Mouse (Mus musculus) adrenal gland, postnatal 10 days (tissue): ENCODE results near the gene G6pc3. TPM values are rescaled to one million over a fixed set of nuclear protein-coding genes. Genes with fewer than 3 reads are reported as not detected.

Experiments
- microRNA-seq: library from miRNA; unstranded; fragments of <30 nt; microRNA quantifications from one replicate; pipeline ENCODE4 v1.2.0, GENCODE M21; 2021
- total RNA-seq, 2 experiments: library from RNA; stranded (reverse); gene quantifications; 2 replicates each; pipeline ENCODE4 v1.2.3; 2021

G6pc3 gene
- total RNA-seq, 2 experiments from 2014 or later, result 72.3 to 74.7 TPM

Small RNA genes lying within 50 kb of the gene (microRNA-seq; reads per million reads assigned to microRNA genes)
- 10.6 reads per million, percentile 18 among the genes with 10 or more reads in this experiment for gene Mir8101

Other genes with a start within 250 kb of the G6pc3 start
- 1 to 10 TPM in 1 of 2 experiments, not detected in 1; 3.0 TPM for gene Sost, start 222.6 kb upstream of the G6pc3 start, total RNA-seq
- gene Cfap97d1, start 205.3 kb upstream of the G6pc3 start, total RNA-seq, result not detected
- gene Dusp3, start 202.6 kb upstream of the G6pc3 start, total RNA-seq, result 10 to 100 TPM; 93.3 to 96.3 TPM
- gene Mpp3, start 161.2 kb upstream of the G6pc3 start, total RNA-seq, result 10 to 100 TPM; 11.8 to 16.0 TPM
- gene Cd300lg, start 148.1 kb upstream of the G6pc3 start, total RNA-seq, result 10 to 100 TPM; 44.1 to 53.0 TPM
- 10 to 100 TPM in 1 of 2 experiments, 1 to 10 TPM in 1; 8.7 to 10.3 TPM for gene Mpp2, start 101.1 kb upstream of the G6pc3 start, total RNA-seq
- not detected for gene Ppy, start 88.3 kb upstream of the G6pc3 start, total RNA-seq
- gene Pyy, start 81.8 kb upstream of the G6pc3 start, total RNA-seq, result not detected
- 1 to 10 TPM; 2.4 to 6.6 TPM for gene Nags, start 44.1 kb upstream of the G6pc3 start, total RNA-seq
- gene Tmem101, start 33.2 kb upstream of the G6pc3 start, total RNA-seq, result 10 to 100 TPM; 13.9 to 14.8 TPM
- gene Lsm12, start 4.3 kb upstream of the G6pc3 start, total RNA-seq, result 10 to 100 TPM; 77.5 to 80.8 TPM
- 100 to 1,000 TPM in 1 of 2 experiments, 10 to 100 TPM in 1; 84.4 to 113 TPM for gene Hdac5, start 40.5 kb downstream of the G6pc3 start, total RNA-seq
- gene BC030867, start 59.3 kb downstream of the G6pc3 start, total RNA-seq, result 1 to 10 TPM; 1.9 to 4.5 TPM
- 1 to 10 TPM; 1.1 to 2.6 TPM for gene Asb16, start 79.1 kb downstream of the G6pc3 start, total RNA-seq
- gene Tmub2, start 95.3 kb downstream of the G6pc3 start, total RNA-seq, result 10 to 100 TPM; 36.6 to 41.1 TPM
- gene Atxn7l3, start 107.0 kb downstream of the G6pc3 start, total RNA-seq, result 10 to 100 TPM; 47.2 to 51.3 TPM
- gene Ubtf, start 130.1 kb downstream of the G6pc3 start, total RNA-seq, result 100 to 1,000 TPM in 1 of 2 experiments, 10 to 100 TPM in 1; 96.3 to 100 TPM
- 10 to 100 TPM; 26.6 to 64.2 TPM for gene Slc4a1, start 176.6 kb downstream of the G6pc3 start, total RNA-seq
- 10 to 100 TPM; 21.2 to 34.3 TPM for gene Rundc3a, start 203.8 kb downstream of the G6pc3 start, total RNA-seq
- 100 to 1,000 TPM; 327 to 377 TPM for gene Slc25a39, start 218.3 kb downstream of the G6pc3 start, total RNA-seq
- 100 to 1,000 TPM; 161 to 189 TPM for gene Grn, start 240.7 kb downstream of the G6pc3 start, total RNA-seq